Mouse (Mus musculus) A20 (cell line): ENCODE measurements around the gene Zmiz1.
A peak's percentile ranks its signal among the peaks of the same experiment; 100 is the strongest.

Source experiments
- DNase-seq: peaks from one replicate; pipeline ENCODE4 v3.0.0-alpha.2; 2011; ENCODE audit warnings: low read depth, low spot score

Zmiz1 gene

DNA sequence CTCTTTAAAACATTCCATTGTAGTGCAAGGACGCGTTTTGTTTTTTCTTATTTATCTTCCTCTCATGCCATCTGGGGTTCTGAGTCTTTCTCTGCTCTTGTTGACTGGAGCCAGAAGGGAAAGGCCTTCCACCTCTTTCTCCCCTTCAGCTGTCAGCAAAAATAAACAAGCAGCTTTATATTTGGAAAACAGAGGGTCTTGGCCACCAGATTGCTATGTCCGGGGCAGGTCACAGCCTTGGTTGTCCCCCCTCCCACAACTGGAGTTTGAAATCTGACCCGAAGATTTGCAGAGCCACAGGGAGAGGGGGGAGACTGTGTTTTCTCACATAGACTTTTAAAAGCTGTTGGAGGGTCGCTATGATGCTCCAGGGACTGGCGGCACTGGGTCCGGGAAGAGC lies 96.9 kb downstream of the Zmiz1 start:
- no peak for DNase-seq

DNA sequence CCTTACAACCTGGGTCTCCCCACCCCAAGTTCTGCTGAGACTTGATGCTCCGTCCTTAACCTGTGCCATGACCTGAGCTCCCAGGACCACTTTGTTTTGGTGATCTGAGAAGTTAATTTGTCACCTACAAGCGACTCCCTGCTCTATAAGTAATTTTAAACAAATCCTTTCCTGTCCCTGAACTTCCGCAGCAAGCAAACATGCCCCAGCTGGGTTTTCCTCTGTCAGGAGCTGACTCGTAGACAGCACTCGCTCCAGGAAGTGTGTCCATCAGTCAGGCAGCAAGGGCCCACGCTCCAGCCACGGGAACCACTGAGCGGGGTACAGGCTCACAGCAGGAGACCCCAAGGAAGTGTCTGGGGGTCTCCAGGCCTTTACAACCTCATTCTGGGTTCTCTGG lies 98.0 kb downstream of the Zmiz1 start:
- DNase-seq, result no peak

DNA sequence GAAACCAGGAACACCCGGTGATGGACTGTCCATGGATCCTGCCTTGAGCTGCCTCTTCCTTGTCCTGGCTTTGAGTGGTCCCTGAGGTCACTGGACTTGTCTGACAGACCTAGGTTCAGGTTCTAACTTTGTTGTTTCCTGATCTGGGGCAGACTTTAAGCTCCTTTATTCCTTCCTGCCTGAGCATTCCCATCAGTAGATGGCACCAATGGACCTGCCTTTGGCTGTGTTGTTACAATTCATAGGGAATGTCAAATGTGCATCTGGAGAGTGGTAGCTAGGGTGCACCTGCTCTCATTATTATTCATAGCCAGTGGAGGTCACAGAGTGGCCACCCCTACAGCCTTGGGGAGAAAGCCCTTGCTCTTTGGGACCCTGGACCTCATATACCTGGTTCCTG lies 99.5 kb downstream of the Zmiz1 start:
- no peak for DNase-seq

DNA sequence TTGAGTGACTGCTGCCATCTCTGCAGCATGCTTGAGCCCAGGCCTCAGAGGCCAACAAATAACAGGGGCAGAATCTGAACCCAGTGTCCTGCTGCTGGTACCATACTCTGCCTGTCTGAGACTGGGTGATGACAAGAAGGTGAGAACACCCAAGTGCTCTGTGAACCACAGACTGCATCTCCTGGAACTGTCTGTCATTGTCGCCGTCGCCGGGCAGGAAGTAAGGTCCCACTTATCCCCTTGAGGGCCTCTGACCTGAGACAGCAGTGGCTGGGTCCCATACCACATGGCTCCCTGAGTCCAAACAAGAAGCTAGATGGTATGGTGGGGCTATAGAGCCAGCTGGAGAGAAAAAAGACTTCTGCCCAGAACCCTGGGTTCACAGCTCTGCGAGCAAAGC lies 100.9 kb downstream of the Zmiz1 start:
- DNase-seq, result no peak

DNA sequence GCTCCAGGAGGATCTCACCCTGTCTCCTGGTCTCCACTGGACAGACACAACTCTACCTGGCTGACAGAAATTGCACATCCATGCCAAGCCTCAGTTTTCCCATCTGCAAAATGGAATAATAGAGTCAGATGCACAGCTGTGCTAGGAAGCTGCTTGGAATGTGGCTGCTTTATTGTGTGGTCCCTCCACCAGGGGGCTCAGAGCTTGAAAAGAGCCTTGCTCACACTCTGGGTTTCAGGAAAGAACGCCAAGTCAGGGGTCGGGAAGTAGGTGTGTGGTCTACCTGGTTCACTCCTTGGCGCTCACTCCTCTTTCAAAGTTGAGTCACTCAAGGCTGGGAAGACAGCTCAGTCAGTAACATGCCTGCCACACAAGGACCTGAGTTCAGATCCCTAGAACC lies 101.9 kb downstream of the Zmiz1 start:
- DNase-seq, result peak; percentile 5

DNA sequence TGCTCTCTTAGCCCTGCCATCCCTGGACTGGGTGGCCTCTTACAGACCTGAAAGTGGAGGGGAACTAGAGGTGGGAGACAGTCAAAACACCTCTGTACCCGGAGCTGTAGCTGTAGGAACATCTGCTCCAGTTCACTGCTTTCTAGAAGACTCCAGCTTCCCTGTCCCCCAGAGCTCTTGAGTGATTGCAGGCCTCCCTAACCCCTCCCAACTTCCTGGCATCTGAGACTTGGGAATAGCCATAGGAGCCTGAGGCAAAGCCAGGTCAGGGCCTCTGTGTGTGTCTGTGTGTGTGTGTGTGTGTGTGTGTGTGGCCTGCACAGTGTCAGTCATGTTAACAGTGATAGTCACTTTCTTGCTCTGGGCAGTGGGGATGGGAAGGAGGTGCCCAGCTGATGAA lies 102.7 kb downstream of the Zmiz1 start:
- DNase-seq, result no peak

DNA sequence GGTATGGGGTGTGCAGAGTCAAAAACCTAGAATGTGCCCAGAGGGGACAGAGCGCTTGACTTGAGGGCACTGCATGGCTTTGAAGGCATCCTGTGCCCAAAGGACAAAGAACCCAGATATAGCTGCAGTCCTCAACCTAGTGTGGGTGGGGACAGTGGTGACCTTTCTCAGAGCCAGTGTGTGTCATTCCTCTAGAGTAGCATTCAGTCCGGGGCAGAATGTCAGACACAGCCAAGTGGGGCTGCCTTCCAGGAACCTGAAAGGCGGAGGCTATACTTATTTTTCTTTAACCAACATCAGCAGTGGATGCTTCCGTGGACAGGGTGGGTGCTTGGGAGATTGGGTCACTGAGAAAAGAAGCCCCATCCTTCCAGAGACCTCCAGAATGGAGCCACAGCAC lies 103.5 kb downstream of the Zmiz1 start:
- no peak for DNase-seq

DNA sequence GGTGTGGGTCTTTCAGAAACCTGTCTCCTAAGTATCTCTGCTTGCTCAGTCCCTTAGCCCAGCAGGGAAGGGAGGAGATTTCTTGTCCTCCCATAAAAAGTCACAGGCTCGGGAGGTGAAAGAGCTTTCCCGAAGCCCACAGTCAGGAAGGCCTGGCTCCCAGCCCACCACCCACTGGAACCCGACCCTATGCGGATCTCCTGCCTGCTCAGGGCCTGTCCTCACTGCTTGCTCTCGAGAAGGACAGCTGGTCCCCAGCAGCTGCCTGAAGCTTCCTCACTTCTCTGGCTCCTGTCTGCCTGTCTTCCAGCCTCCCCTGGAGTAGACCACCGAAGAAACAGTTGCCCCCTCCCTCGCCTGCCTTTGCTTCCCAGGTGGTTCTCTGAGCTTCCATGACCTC lies 103.9 kb downstream of the Zmiz1 start:
- DNase-seq, result no peak

DNA sequence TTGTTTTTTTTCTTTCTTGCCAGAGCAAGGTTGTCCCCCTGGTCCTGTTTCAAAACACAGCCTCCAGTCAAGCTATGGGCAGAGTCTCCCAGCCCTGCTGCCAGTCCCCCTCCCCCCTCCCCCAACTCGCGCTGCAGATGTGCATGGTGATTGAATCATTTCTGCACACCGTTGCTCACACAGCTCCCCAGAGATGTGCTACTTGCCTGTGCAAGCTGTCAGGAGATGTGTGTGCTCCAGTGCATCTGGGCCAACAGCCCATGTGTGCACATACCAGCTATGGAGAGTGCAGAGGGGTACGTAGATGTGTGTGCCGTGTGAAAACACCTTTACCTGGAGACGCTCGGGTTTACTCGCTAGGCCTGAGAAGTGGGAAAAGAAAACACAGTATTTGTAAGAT lies 105.6 kb downstream of the Zmiz1 start:
- no peak for DNase-seq

DNA sequence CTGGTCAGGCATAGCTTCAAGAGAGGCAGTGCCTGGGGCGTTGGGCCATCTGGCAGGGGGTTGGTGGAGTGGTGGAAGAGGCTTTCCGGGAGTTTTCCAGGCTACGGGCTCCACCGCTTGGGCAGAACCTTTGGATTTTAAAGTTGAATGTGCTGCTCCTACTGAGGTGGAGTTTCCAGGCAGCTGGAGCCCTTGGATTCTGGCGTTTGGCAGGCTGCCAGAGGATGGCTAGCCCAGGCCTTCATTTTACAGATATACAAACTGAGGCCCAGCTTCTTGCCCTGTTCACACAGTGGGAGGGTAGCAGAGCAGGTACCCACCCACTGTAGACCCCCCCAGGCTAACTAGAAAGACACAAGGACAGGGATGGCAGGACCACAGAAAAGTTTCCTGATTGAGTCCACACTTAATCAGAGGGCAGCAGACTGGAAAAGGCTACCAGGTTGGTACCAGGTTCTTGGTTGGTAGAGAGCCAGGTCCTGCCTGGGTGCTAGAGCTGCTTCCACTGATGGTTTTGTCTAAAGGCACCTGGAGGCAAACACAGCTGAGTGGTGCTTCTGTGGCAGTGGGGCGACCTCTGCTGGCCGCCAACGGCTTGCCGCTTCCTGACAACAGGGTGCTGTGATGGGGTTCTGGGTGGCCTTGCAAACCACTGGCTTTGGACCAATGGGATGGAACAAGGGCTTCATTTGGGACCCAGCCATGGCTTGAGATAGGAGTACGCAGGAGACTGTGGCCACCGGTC lies 106.5 kb downstream of the Zmiz1 start:
- DNase-seq, result peak; percentile 68

DNA sequence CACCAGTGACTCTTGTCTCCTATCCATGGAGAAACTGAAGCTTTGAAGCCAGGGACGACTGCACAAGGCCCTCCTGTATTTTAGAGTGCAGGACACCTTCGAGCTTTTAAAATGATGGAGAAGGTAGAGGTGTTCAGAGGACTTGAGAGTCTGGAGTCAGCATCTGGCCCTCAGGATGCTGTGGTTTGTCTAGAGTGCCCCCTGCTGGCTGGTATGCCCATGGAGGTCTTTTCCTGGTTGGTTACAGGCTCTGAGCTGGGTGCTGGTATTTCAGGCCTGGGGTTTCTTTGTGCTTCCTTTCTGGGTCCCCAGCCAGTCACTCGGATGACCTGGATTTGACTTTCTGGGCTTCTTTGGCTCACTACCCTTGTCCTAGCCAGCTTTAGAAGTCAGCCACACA lies 108.3 kb downstream of the Zmiz1 start:
- peak; percentile 59 for DNase-seq

DNA sequence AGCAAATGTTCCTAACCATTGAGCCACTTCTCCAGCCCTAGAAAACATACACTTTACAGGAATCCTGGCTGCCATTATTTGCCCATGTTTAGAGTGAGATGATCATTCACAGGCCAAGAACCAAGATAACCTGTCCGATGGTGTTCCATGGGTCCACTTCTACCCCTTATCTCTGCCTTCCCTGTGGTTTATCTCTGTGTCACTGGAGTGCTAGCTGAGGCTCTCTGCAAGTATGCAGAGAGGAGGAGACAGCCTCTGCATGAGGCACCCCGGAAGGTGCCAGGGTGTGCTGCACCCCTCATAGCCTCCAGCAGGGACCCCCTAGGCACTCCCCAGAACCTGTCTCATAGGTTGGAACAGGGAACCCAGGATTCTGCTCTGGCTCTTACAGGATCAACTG lies 108.9 kb downstream of the Zmiz1 start:
- no peak for DNase-seq

DNA sequence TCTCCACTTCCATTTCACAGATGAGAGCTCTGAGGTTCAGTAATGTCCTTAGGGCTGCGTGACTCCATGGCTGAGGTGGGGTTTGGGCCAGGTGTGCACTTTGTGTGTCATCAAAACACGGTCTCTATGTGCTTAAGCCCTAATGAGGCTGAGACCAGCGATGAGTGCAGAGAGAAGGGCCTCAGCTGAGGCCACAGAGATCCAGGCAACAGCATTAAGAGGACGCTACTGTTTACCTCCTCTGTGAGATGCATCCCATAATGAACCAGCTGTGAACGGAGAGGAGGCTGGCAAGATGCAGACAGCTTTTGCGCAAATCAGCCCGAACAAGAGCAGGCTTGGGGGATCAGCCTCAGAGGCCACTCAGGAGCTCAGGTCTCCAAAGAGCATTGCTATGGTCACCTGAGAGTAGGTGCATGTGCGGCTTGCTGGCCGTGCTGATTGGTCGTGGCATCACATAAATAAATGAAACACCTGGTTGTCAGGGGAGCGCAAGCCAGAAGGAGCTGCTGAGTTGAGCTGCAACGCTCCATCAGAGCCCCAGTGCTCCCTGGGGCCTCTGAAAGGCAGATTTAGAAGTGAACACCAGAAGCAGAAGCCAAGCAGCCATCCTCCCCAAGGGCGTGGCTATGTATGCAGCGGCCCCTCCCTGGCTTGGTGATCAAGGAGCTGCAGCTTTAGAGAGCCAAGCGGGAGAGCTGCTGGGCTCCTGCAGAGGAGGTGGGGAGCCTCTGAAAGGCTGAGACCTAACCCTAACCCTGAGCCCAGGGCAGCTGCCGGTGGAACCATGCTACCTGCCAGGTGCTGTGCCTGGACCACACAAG lies 115.3 kb downstream of the Zmiz1 start:
- DNase-seq, result no peak

DNA sequence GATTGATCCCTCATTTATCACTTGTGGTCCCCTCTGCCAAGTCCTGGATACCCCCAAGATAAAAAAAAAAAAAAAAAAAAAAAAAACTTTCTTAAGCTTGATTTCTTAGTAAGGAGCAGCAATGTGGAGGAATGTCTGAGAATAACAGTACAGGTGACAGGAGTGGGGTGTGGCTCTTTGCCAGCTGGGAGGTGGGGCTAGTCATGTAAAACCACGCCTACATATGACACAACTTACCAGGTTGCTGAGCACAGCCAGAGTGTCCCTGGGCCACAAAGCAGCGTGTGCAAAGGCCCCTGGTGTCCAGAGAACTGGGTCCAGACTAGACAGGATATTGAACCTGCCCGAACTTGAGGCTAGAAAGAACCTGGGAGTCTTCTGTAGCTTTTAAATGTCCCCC lies 117.7 kb downstream of the Zmiz1 start:
- DNase-seq, result no peak

DNA sequence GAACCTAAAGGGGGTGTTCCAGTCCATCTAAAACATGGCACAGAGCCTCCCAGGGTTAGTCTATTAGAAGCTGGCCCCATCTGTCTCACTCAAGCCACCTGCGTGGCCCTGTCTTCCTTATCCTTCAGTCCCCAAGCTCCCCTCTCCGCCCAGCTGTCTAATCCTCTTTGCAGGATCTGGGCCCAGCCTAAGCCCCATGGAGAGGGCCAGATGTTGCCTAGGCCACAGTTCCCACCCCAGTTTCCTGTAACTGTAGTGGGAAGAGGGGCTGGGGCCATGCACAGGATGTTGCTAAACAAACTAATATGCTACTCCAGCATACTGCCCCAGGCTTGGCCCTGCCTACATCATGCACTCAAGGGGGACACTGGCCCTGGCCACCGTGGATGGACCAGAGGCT lies 118.4 kb downstream of the Zmiz1 start:
- DNase-seq, result no peak

DNA sequence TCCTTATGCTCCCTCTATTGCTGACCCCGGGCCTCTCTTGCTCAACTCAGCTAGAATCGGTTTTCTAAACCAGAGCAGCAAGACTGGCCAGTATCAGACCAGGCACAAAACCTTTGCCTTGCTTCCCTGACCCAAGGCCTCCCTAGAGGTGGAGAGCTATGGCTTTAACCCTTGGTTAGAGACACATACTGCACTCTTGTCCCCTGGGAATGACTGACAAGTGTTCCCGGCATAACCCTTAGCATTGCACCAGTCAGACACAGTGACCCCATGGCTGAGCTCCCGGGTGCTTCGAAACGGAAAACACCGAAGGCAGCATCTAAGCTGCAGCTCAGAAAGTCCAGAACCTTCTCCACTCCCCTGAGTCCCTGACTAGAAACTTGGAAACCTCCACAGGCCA lies 120.6 kb downstream of the Zmiz1 start:
- DNase-seq, result no peak

DNA sequence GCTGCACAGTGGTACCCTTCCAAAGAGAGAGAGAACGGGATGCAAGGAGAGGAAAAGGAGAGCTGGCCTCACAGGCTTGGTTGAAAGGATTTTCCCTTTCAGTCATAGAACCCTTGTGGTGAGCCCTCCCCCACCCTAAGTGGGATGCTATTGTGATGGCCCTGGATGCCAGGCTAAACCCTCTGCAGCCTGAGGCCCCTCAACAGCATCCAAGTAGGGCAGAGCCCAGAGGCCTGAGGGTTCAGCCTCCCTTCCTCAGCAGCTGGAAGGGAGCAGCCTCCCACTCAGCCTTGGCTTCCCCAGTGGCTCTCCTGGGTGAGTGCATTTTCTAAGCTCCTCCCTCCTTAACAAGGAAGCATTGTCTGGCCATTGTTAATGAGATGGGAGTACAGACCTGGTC lies 121.4 kb downstream of the Zmiz1 start:
- no peak for DNase-seq

DNA sequence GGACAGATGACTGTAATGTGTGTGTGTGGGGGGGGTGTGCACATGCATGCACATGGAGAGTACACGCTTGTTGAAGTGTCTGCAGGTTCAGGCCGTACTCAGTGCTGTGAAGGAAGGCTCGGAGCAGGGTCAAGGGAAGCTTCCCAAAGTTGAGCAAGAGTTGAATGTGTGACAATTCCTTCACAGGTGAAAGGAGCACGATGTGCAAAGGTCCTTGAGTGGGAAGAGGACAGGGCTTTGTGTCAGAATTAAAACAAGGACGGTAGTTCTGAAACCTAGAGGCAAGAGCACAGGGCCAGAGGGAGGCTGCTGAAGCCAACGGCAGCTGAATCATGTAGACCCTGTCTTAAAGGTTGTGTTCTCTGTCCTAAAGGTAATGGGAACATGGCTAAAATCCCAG lies 123.6 kb downstream of the Zmiz1 start:
- no peak for DNase-seq

DNA sequence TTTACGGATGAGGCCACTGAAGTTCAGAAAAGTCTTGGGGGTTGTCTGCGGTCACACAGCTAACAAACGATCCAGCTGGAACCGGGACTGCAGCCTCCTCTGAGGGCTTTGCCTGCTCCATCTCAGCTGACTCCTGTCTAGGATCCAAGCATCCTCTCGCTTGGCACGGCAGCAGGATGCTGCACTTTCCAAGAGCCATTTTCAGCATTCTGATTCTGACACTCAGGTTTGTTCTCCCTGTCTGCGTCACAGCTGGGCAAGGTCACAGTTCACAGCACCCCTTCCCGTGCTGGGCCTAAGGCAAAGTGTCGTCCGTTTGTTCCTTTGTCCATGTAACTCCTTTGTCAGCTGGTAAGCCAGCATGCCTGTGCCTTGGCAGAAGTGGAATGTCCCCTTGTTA lies 124.9 kb downstream of the Zmiz1 start:
- no peak for DNase-seq

DNA sequence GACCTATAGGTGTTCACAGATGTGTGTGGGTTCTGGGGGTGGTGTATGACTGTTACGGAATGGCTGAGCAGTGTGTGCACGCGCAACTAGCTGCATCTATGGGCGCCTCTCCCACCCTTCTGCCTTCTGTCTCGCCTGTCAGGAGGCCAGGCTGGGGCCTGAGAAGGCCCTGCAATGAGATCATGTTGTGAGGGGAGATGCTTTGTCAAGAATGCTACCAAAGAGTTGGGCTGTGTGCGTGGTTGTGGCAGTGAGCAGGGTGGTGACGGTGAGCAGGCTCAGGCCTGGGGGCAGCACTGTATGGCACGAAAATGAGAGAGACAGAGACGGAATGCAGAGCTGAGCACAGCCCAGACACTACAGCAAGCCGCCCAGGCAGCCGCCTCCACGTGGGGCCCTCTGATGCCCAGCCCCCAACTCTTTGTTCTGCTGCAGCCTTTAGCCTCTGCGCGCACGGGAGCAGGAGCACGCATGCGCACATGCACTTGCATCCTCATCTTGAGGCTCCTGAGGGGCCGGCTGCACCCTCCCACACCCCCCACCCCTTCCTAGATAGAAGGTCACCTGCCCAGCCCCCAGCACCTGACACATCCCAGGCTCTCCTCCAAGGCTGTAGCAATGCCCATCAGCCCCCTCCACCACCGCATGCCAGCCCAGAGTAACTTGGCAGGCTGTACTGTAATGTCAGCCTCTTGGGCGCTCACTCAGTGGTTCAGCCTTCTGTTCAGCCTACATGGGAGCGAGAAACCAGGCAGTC lies 126.7 kb downstream of the Zmiz1 start:
- DNase-seq, result no peak

DNA sequence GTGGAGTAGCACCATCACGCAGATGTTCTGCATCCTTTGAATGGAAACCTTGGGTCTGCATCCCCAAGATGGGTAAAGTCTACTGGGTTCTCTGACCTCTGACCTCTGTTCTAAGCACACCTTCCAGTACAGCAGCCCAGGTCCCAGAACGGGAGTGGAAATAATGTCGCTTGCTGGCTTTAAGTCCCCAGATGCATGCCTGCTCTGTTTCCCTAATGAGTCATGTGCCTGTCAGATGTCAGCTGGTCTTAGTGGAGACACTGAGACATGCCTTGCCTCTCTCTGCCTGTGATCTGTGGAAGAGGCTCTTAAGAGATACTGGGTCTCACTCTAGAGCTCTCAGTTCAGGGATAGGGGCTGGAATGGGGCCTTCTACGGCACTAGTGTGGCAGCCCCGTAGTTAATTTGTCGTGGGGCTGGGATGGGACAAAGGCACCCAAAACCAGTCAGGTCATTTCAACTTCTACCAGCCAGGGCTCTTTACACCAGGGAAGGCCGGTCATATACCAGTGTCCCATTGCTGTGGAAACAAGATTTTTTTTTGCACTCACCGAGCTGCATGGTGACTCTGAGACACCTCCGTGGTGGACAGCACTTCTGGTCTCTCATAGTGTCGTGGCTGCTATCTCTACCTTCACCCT lies 128.0 kb downstream of the Zmiz1 start:
- no peak for DNase-seq

DNA sequence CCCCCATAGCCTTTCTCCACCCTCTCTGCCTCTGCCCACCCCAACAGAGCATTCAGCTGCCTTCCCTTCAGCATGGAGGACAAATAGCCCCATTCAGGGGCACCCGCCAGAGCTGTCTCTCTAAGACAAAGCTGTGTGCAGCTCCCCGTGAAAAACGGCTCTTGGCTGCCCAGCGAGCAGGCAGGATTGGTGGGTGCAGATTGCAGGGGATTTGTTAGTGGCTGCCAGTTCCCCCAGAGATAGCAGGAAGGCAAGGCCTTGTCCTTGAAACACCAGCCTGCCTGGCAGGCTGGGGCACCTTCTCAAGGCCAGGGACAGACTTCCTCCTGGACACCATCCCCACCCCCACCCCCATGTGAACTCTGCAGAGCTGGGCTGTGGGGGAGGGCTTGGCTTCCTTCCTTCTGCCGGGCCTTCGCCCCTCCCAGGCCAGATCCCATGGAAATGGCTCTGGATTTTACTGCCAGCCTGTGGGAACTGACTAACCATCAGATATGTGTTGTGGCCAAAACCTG lies 128.6 kb downstream of the Zmiz1 start:
- DNase-seq, result no peak
